Mouse (Mus musculus): ENCODE data around the gene 4933430I17Rik.
"Not testable (repeated sequence)": the region's sequence is repeated elsewhere in the genome, so short reads cannot be mapped to it uniquely, and the experiment has no call there.

The 4933430I17Rik gene

GRCm38 (mm10) chr4:62583265-62584092 lies 58.3 kb downstream of the 4933430I17Rik start:
- in situ Hi-C loops (cut with MboI; ENCODE audit: low pct_unique_long_range_greater_than_20kb in 1 of 2, low sequenced_read_pairs in 2 of 2, unreplicated experiment in 1 of 2), result no loop called here

- in situ Hi-C loops (cut with MboI; ENCODE audit: low pct_unique_long_range_greater_than_20kb in 1 of 2, low sequenced_read_pairs in 2 of 2, unreplicated experiment in 1 of 2), result no loop called here
These were observed 61.9 kb downstream of the 4933430I17Rik start for GRCm38 (mm10) chr4:62587067-62587466.

GRCm38 (mm10) chr4:62590878-62591277 lies 65.7 kb downstream of the 4933430I17Rik start:
- in situ Hi-C loops (cut with MboI; ENCODE audit: low pct_unique_long_range_greater_than_20kb in 1 of 2, low sequenced_read_pairs in 2 of 2, unreplicated experiment in 1 of 2), result no loop called here

- in situ Hi-C loops (cut with MboI; ENCODE audit: low pct_unique_long_range_greater_than_20kb in 1 of 2, low sequenced_read_pairs in 2 of 2, unreplicated experiment in 1 of 2), result no loop called here
These were observed 66.2 kb downstream of the 4933430I17Rik start for GRCm38 (mm10) chr4:62591326-62591725.

- in situ Hi-C loops (cut with MboI; ENCODE audit: low pct_unique_long_range_greater_than_20kb in 1 of 2, low sequenced_read_pairs in 2 of 2, unreplicated experiment in 1 of 2), result not testable (repeated sequence)
These were observed 68.5 kb downstream of the 4933430I17Rik start for GRCm38 (mm10) chr4:62593546-62594240.

GRCm38 (mm10) chr4:62594442-62594841 lies 69.3 kb downstream of the 4933430I17Rik start:
- in situ Hi-C loops (cut with MboI; ENCODE audit: low pct_unique_long_range_greater_than_20kb in 1 of 2, low sequenced_read_pairs in 2 of 2, unreplicated experiment in 1 of 2), result no loop called here

GRCm38 (mm10) chr4:62596051-62596450 lies 70.9 kb downstream of the 4933430I17Rik start:
- in situ Hi-C loops (cut with MboI; ENCODE audit: low pct_unique_long_range_greater_than_20kb in 1 of 2, low sequenced_read_pairs in 2 of 2, unreplicated experiment in 1 of 2), result no loop called here
